Mouse (Mus musculus): ENCODE data around the gene Flt3. TPM values are rescaled to one million over a fixed set of nuclear protein-coding genes. Genes with fewer than 3 reads are reported as not detected.

Flt3 gene
- polyA plus RNA-seq (2015; fragmentation: Nextera tagmentation; extraction: Ambion mirVana): 0.35 and 0.52 TPM in 2 replicates

- Histone ChIP-seq H3K4me3 (replicated peaks) (peak within 1 kb of the TSS; percentile 34), H3K27me3 (replicated peaks) (peaks cover 39% of the 10 kb centered on the region), H3K9ac (no peak within 1 kb of the TSS), H3K4me2 (peak within 1 kb of the TSS; percentile 64), H3K9me3 (no peaks in the 10 kb centered on the region), H3K27ac (no peak within 1 kb of the TSS), H3K36me3 (no peaks in the 10 kb centered on the region), H3K4me1 (peaks cover 10% of the 10 kb centered on the region)
- peak; percentile 65; the same call in 1 of the 2 replicates for ATAC-seq (ENCODE audit: insufficient read depth, low FRiP score, low read depth)
- WGBS: under 1% methylated on average over 49 of the region's 56 CpGs
Measured at GRCm38 (mm10) chr5:147399843-147400504, at the start of gene Flt3. Flt3 (minus strand) TSS chr5:147400489.

GRCm38 (mm10) chr5:147448933-147449332 is 48.6 kb upstream of the Flt3 start:
- no peaks in the 10 kb centered on the region for H3K9me3 ChIP-seq
- no peak overlapping the region for H3K4me3 ChIP-seq (replicated peaks)
- no peak for ATAC-seq (ENCODE audit: insufficient read depth, low FRiP score, low read depth)
- H3K4me2 ChIP-seq: no peak overlapping the region
- H3K9ac ChIP-seq: no peak overlapping the region
- 75% methylated on average over 4 of the region's 4 CpGs for WGBS
- no peaks in the 10 kb centered on the region for H3K27me3 ChIP-seq (replicated peaks)
- H3K4me1 ChIP-seq: 0 out of 2 replicates have a peak, but pooled peaks cover 8% of the 10 kb centered on the region
- no peak overlapping the region for H3K27ac ChIP-seq
- H3K36me3 ChIP-seq: no peaks in the 10 kb centered on the region; the same call in none of the 2 replicates

GRCm38 (mm10) chr5:147448526-147448925 is 48.2 kb upstream of the Flt3 start:
- Histone ChIP-seq H3K27me3 (replicated peaks) (no peaks in the 10 kb centered on the region), H3K9me3 (no peaks in the 10 kb centered on the region), H3K4me1 (0 out of 2 replicates have a peak, but pooled peaks cover 8% of the 10 kb centered on the region), H3K9ac (no peak overlapping the region), H3K4me3 (replicated peaks) (no peak overlapping the region), H3K27ac (no peak overlapping the region), H3K36me3 (no peaks in the 10 kb centered on the region; the same call in none of the 2 replicates), H3K4me2 (no peak overlapping the region)
- ATAC-seq (ENCODE audit: insufficient read depth, low FRiP score, low read depth): no peak
- 77% methylated on average over 4 of the region's 4 CpGs for WGBS

- Histone ChIP-seq H3K36me3 (no peaks in the 10 kb centered on the region), H3K4me2 (no peak overlapping the region)
Measured at GRCm38 (mm10) chr5:147445252-147445651, 45.0 kb upstream of the Flt3 start.

GRCm38 (mm10) chr5:147444757-147445156 is 44.5 kb upstream of the Flt3 start:
- no peaks in the 10 kb centered on the region for H3K36me3 ChIP-seq
- H3K4me1 ChIP-seq: 0 out of 2 replicates have a peak, but pooled peaks cover 8% of the 10 kb centered on the region
- H3K27ac ChIP-seq: no peak overlapping the region
- no peak overlapping the region for H3K9ac ChIP-seq
- ATAC-seq (ENCODE audit: insufficient read depth, low FRiP score, low read depth): no peak
- H3K9me3 ChIP-seq: no peaks in the 10 kb centered on the region
- no peak overlapping the region for H3K4me2 ChIP-seq
- H3K27me3 ChIP-seq (replicated peaks): no peaks in the 10 kb centered on the region
- H3K4me3 ChIP-seq (replicated peaks): no peak overlapping the region
- WGBS: 90% methylated on average over 2 of the region's 2 CpGs

More at GRCm38 (mm10) chr5:147445252-147445651, 45.0 kb upstream of the Flt3 start:
- no peaks in the 10 kb centered on the region for H3K27me3 ChIP-seq (replicated peaks)
- H3K27ac ChIP-seq: no peak overlapping the region
- H3K9ac ChIP-seq: no peak overlapping the region
- H3K4me3 ChIP-seq (replicated peaks): no peak overlapping the region
- WGBS: 76% methylated on average over 4 of the region's 4 CpGs
- H3K9me3 ChIP-seq: no peaks in the 10 kb centered on the region
- no peak for ATAC-seq (ENCODE audit: insufficient read depth, low FRiP score, low read depth)
- H3K4me1 ChIP-seq: 0 out of 2 replicates have a peak, but pooled peaks cover 8% of the 10 kb centered on the region

GRCm38 (mm10) chr5:147444298-147444697 is 44.0 kb upstream of the Flt3 start:
- Histone ChIP-seq H3K27ac (no peak overlapping the region), H3K4me2 (no peak overlapping the region), H3K36me3 (no peaks in the 10 kb centered on the region), H3K9me3 (no peaks in the 10 kb centered on the region), H3K4me3 (replicated peaks) (no peak overlapping the region), H3K4me1 (0 out of 2 replicates have a peak, but pooled peaks cover 8% of the 10 kb centered on the region), H3K9ac (no peak overlapping the region), H3K27me3 (replicated peaks) (no peaks in the 10 kb centered on the region)
- 64% methylated on average over 6 of the region's 6 CpGs for WGBS
- ATAC-seq (ENCODE audit: insufficient read depth, low FRiP score, low read depth): no peak; the same call in 1 of the 2 replicates

- WGBS: 73% methylated on average over 4 of the region's 4 CpGs
- no peak for ATAC-seq (ENCODE audit: insufficient read depth, low FRiP score, low read depth)
- Histone ChIP-seq H3K4me3 (replicated peaks) (no peak overlapping the region), H3K9me3 (no peaks in the 10 kb centered on the region), H3K36me3 (no peaks in the 10 kb centered on the region), H3K27me3 (replicated peaks) (no peaks in the 10 kb centered on the region), H3K4me1 (peaks cover 4% of the 10 kb centered on the region; the same call in 1 of the 2 replicates), H3K27ac (no peak overlapping the region), H3K9ac (no peak overlapping the region), H3K4me2 (no peak overlapping the region)
Measured at GRCm38 (mm10) chr5:147442741-147443140, 42.5 kb upstream of the Flt3 start.

- Histone ChIP-seq H3K27ac (no peak overlapping the region), H3K4me1 (peaks cover 6% of the 10 kb centered on the region; the same call in 1 of the 2 replicates), H3K36me3 (no peaks in the 10 kb centered on the region), H3K9ac (no peak overlapping the region), H3K4me3 (replicated peaks) (no peak overlapping the region), H3K4me2 (no peak overlapping the region), H3K9me3 (no peaks in the 10 kb centered on the region), H3K27me3 (replicated peaks) (no peaks in the 10 kb centered on the region)
- no peak; the same call in 1 of the 2 replicates for ATAC-seq (ENCODE audit: insufficient read depth, low FRiP score, low read depth)
- WGBS: 66% methylated on average over 1 of the region's 1 CpGs
Measured at GRCm38 (mm10) chr5:147441979-147442378, 41.7 kb upstream of the Flt3 start.

GRCm38 (mm10) chr5:147440996-147441507 is 40.8 kb upstream of the Flt3 start:
- Histone ChIP-seq H3K27me3 (replicated peaks) (no peaks in the 10 kb centered on the region), H3K9me3 (no peaks in the 10 kb centered on the region), H3K27ac (no peak overlapping the region), H3K4me2 (no peak overlapping the region), H3K4me1 (peaks cover 15% of the 10 kb centered on the region), H3K9ac (no peak overlapping the region), H3K36me3 (no peaks in the 10 kb centered on the region), H3K4me3 (replicated peaks) (no peak overlapping the region)
- no peak for ATAC-seq (ENCODE audit: insufficient read depth, low FRiP score, low read depth)
- WGBS: 61% methylated on average over 3 of the region's 3 CpGs

GRCm38 (mm10) chr5:147436491-147436890 is 36.2 kb upstream of the Flt3 start:
- H3K27me3 ChIP-seq (replicated peaks): no peaks in the 10 kb centered on the region
- H3K4me2 ChIP-seq: no peak overlapping the region
- ATAC-seq (ENCODE audit: insufficient read depth, low FRiP score, low read depth): no peak
- H3K9ac ChIP-seq: no peak overlapping the region
- H3K9me3 ChIP-seq: no peaks in the 10 kb centered on the region
- H3K4me1 ChIP-seq: peaks cover 37% of the 10 kb centered on the region
- WGBS: 72% methylated on average over 5 of the region's 5 CpGs
- H3K27ac ChIP-seq: no peak overlapping the region
- H3K4me3 ChIP-seq (replicated peaks): no peak overlapping the region
- H3K36me3 ChIP-seq: 0 out of 2 replicates have a peak, but pooled peaks cover 4% of the 10 kb centered on the region

GRCm38 (mm10) chr5:147435751-147436150 is 35.5 kb upstream of the Flt3 start:
- Histone ChIP-seq H3K27ac (no peak overlapping the region), H3K4me3 (replicated peaks) (no peak overlapping the region), H3K9ac (no peak overlapping the region), H3K4me2 (no peak overlapping the region), H3K4me1 (peaks cover 37% of the 10 kb centered on the region), H3K27me3 (replicated peaks) (no peaks in the 10 kb centered on the region), H3K9me3 (no peaks in the 10 kb centered on the region), H3K36me3 (0 out of 2 replicates have a peak, but pooled peaks cover 4% of the 10 kb centered on the region)
- 39% methylated on average over 2 of the region's 2 CpGs for WGBS
- ATAC-seq (ENCODE audit: insufficient read depth, low FRiP score, low read depth): no peak

GRCm38 (mm10) chr5:147435224-147435623 is 34.9 kb upstream of the Flt3 start:
- H3K27me3 ChIP-seq (replicated peaks): no peaks in the 10 kb centered on the region
- H3K36me3 ChIP-seq: 0 out of 2 replicates have a peak, but pooled peaks cover 4% of the 10 kb centered on the region
- H3K9ac ChIP-seq: no peak overlapping the region
- WGBS: 48% methylated on average over 4 of the region's 4 CpGs
- H3K27ac ChIP-seq: no peak overlapping the region
- H3K9me3 ChIP-seq: no peaks in the 10 kb centered on the region
- peaks cover 37% of the 10 kb centered on the region for H3K4me1 ChIP-seq
- H3K4me3 ChIP-seq (replicated peaks): no peak overlapping the region
- no peak for ATAC-seq (ENCODE audit: insufficient read depth, low FRiP score, low read depth)
- no peak overlapping the region for H3K4me2 ChIP-seq
